ENCODE assay signal across 16 mouse cellular contexts in the genomic region with DNA sequence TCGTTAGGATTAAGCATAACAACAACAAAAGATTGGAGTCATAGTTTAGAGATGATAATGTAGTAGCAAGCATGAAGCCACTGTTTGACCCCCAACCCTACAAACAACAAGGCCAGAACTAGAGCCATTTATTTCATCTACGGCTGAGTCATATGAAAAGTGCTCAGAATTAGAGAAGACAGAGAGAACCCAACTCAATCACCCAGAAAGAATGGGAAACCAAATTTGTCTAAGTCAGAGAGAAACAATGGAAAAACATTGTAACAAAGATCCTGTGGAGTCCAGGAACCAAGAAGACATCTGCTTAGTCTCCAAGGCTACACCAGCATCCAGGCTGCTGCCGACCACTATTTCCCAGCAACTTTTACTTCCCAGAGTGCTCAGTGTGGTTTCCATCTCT.
"Had no signal": no experiment of that assay in that cellular context is flagged by ENCODE, and none has a peak within 500 bp of the region (broad histone marks: within the 10 kb centered on the region; RNA-seq: fewer than 3 reads in every experiment).

No protein-coding gene starts in this region.

- H3K4me3 ChIP-seq: left cerebral cortex, adult 2 months; limb, embryonic 10.5 days; liver, embryonic 15.5 days; megakaryocyte, embryonic 14.5 days; midbrain, embryonic 15.5 days; neural tube, embryonic 13.5 days had no signal

- H3K36me3 ChIP-seq: limb, embryonic 10.5 days; liver, embryonic 15.5 days; midbrain, embryonic 15.5 days; neural tube, embryonic 13.5 days had no signal

- DNase-seq: kidney, postnatal 10 days; kidney, postnatal 4 days; lung, adult 2 months; lung, postnatal 10 days; right cerebral cortex, adult 18-20 months; right cerebral cortex, postnatal 25 days; thymus, postnatal 36 days had no signal

- H3K27ac ChIP-seq: left cerebral cortex, adult 2 months; limb, embryonic 10.5 days; liver, embryonic 15.5 days; macrophage; midbrain, embryonic 15.5 days; neural tube, embryonic 13.5 days had no signal

- H3K9ac ChIP-seq: liver, embryonic 15.5 days; midbrain, embryonic 15.5 days; neural tube, embryonic 13.5 days had no signal

- H3K27me3 ChIP-seq: liver, embryonic 15.5 days; megakaryocyte, embryonic 14.5 days; midbrain, embryonic 15.5 days; neural tube, embryonic 13.5 days had no signal

- ATAC-seq: midbrain, embryonic 15.5 days had no signal

- H3K9me3 ChIP-seq: limb, embryonic 10.5 days; liver, embryonic 15.5 days; midbrain, embryonic 15.5 days; neural tube, embryonic 13.5 days had no signal

- H3K4me2 ChIP-seq: liver, embryonic 11.5 days; liver, embryonic 15.5 days; midbrain, embryonic 11.5 days; midbrain, embryonic 15.5 days; neural tube, embryonic 13.5 days had no signal
